Mouse (Mus musculus) intestine, embryonic 14.5 days (tissue): ENCODE data around the gene Ptprt. TPM values are rescaled to one million over a fixed set of nuclear protein-coding genes. Genes with fewer than 3 reads are reported as not detected.
"Not testable (repeated sequence)": the region's sequence is repeated elsewhere in the genome, so short reads cannot be mapped to it uniquely, and the experiment has no call there.

Source experiments
- ATAC-seq: fragments of 200-750 bp; cut with Nextera tagmentation; replicated peaks from 2 replicates; pipeline ENCODE4 v1.8.0; 2017; ENCODE audit warnings: low read depth, moderate number of reproducible peaks, moderate TSS enrichment, moderate library complexity; ENCODE audit not compliant: low FRiP score, low TSS enrichment
- DNase-seq: peaks from one replicate; pipeline ENCODE4 v3.0.0-alpha.2; 2018; ENCODE audit warnings: low spot score
- H3K27ac ChIP-seq: fragments of 300-500 bp; sonication (generic); 2 replicates; pipeline ENCODE4 v1.5.1; 2014; ENCODE audit warnings: low read depth, mild to moderate bottlenecking, control low read depth
- H3K27me3 ChIP-seq: fragments of 300-500 bp; sonication (generic); replicated peaks from 2 replicates; pipeline ENCODE4 v1.6.1; 2014; ENCODE audit warnings: low read length, control low read depth; ENCODE audit not compliant: control insufficient read depth, insufficient read depth
- H3K36me3 ChIP-seq: fragments of 300-500 bp; sonication (generic); 2 replicates; pipeline ENCODE4 v1.6.1; 2014; ENCODE audit warnings: low read length, control low read depth; ENCODE audit not compliant: control insufficient read depth, insufficient read depth
- H3K4me1 ChIP-seq: fragments of 300-500 bp; sonication (generic); replicated peaks from 2 replicates; pipeline ENCODE4 v1.6.1; 2014; ENCODE audit warnings: low read length, control low read depth, mixed read lengths; ENCODE audit not compliant: control insufficient read depth, insufficient read depth
- H3K4me2 ChIP-seq: fragments of 300-500 bp; sonication (generic); 2 replicates; pipeline ENCODE4 v1.6.1; 2014; ENCODE audit warnings: low read length
- H3K4me3 ChIP-seq: fragments of 300-500 bp; sonication (generic); 2 replicates; pipeline ENCODE4 v1.5.1; 2014; ENCODE audit warnings: low read depth, low read length, control low read depth, mixed read lengths
- H3K9ac ChIP-seq: fragments of 300-500 bp; sonication (generic); 2 replicates; pipeline ENCODE4 v1.6.1; 2014; ENCODE audit warnings: mild to moderate bottlenecking, low read length
- H3K9me3 ChIP-seq: fragments of 300-500 bp; sonication (generic); 2 replicates; pipeline ENCODE4 v1.6.1; 2016; ENCODE audit warnings: low read length, control low read depth; ENCODE audit not compliant: control insufficient read depth
- whole genome bisulfite sequencing: fragments of 180-500 bp; shearing (Covaris S2); extraction: QIAGEN DNeasy Blood & Tissue Kit; methylation state at CpG from one replicate; pipeline ENCODE4 v1.1.7; 2014; 5-methylcytosine and 5-hydroxymethylcytosine counted together
- polyA plus RNA-seq: library from polyadenylated mRNA; unstranded; fragments of >200 nt; fragmentation: Nextera tagmentation; extraction: Ambion mirVana; gene quantifications from 2 replicates; pipeline ENCODE4 v1.2.1, GENCODE M21; 2014

Ptprt gene
- polyA plus RNA-seq, 1 experiment from 2014 or later: 1.4 TPM

GRCm38 (mm10) chr2:161519671-161520070 is 1141.3 kb downstream of the Ptprt start:
- ATAC-seq (no peak), DNase-seq (no peak)
- H3K4me2 ChIP-seq: no peak overlapping the region
- no peak overlapping the region for H3K27ac ChIP-seq
- no peaks in the 10 kb centered on the region for H3K27me3 ChIP-seq
- WGBS: 60% methylated on average over 2 of the region's 2 CpGs
- H3K4me1 ChIP-seq: no peaks in the 10 kb centered on the region
- no peaks in the 10 kb centered on the region for H3K36me3 ChIP-seq
- H3K9me3 ChIP-seq: no peaks in the 10 kb centered on the region
- H3K4me3 ChIP-seq: no peak overlapping the region
- H3K9ac ChIP-seq: no peak overlapping the region

GRCm38 (mm10) chr2:161516921-161517320 is 1144.0 kb downstream of the Ptprt start:
- Histone ChIP-seq H3K27ac (no peak overlapping the region), H3K9me3 (no peaks in the 10 kb centered on the region), H3K27me3 (no peaks in the 10 kb centered on the region), H3K4me1 (no peaks in the 10 kb centered on the region), H3K9ac (no peak overlapping the region), H3K4me2 (no peak overlapping the region), H3K36me3 (no peaks in the 10 kb centered on the region), H3K4me3 (no peak overlapping the region)
- ATAC-seq: no peak
- no peak for DNase-seq
- WGBS: 65% methylated on average over 5 of the region's 5 CpGs

- Histone ChIP-seq H3K27me3 (no peaks in the 10 kb centered on the region), H3K4me3 (no peak overlapping the region), H3K4me2 (no peak overlapping the region), H3K9me3 (no peaks in the 10 kb centered on the region), H3K27ac (no peak overlapping the region), H3K4me1 (0 out of 2 replicates have a peak, but pooled peaks cover 4% of the 10 kb centered on the region), H3K9ac (no peak overlapping the region), H3K36me3 (no peaks in the 10 kb centered on the region)
- 86% methylated on average over 1 of the region's 1 CpGs for WGBS
- DNase-seq (no peak), ATAC-seq (no peak)
Observed at GRCm38 (mm10) chr2:161513256-161513655, 1147.7 kb downstream of the Ptprt start.

- not testable (repeated sequence) for H3K36me3 ChIP-seq, H3K4me1 ChIP-seq, H3K9me3 ChIP-seq, H3K27me3 ChIP-seq, H3K4me3 ChIP-seq, H3K27ac ChIP-seq, H3K4me2 ChIP-seq, H3K9ac ChIP-seq
- 25% methylated on average over 6 of the region's 15 CpGs for WGBS
- peak; percentile 86 for ATAC-seq
- DNase-seq: peak; percentile 52
Observed at GRCm38 (mm10) chr2:161511880-161512570, 1148.9 kb downstream of the Ptprt start.

GRCm38 (mm10) chr2:161511101-161511759 is 1149.7 kb downstream of the Ptprt start:
- H3K4me1 ChIP-seq: 0 out of 2 replicates have a peak, but pooled peaks cover 4% of the 10 kb centered on the region
- DNase-seq (no peak), ATAC-seq (no peak)
- 22% methylated on average over 8 of the region's 8 CpGs for WGBS
- no peaks in the 10 kb centered on the region for H3K27me3 ChIP-seq
- H3K27ac ChIP-seq: no peak overlapping the region
- H3K36me3 ChIP-seq: no peaks in the 10 kb centered on the region
- peak overlapping the region; percentile 63 for H3K4me2 ChIP-seq
- peak overlapping the region; percentile 40 for H3K4me3 ChIP-seq
- peak overlapping the region; percentile 39 for H3K9ac ChIP-seq
- H3K9me3 ChIP-seq: no peaks in the 10 kb centered on the region

GRCm38 (mm10) chr2:161499097-161499899 is 1161.6 kb downstream of the Ptprt start:
- Histone ChIP-seq H3K36me3 (no peaks in the 10 kb centered on the region), H3K4me1 (0 out of 2 replicates have a peak, but pooled peaks cover 3% of the 10 kb centered on the region), H3K9ac (no peak overlapping the region), H3K4me2 (peak overlapping the region; percentile 43), H3K4me3 (no peak overlapping the region), H3K27me3 (no peaks in the 10 kb centered on the region), H3K9me3 (no peaks in the 10 kb centered on the region), H3K27ac (no peak overlapping the region)
- ATAC-seq (no peak), DNase-seq (no peak)
- WGBS: 8% methylated on average over 13 of the region's 13 CpGs

- Histone ChIP-seq H3K4me1 (0 out of 2 replicates have a peak, but pooled peaks cover 3% of the 10 kb centered on the region), H3K9ac (no peak overlapping the region), H3K36me3 (no peaks in the 10 kb centered on the region), H3K4me3 (peak overlapping the region; percentile 21), H3K27me3 (no peaks in the 10 kb centered on the region), H3K9me3 (no peaks in the 10 kb centered on the region), H3K27ac (no peak overlapping the region), H3K4me2 (peak overlapping the region; percentile 43)
- ATAC-seq: no peak
- WGBS: 18% methylated on average over 13 of the region's 13 CpGs
- no peak for DNase-seq
Observed at GRCm38 (mm10) chr2:161498449-161499096, 1162.4 kb downstream of the Ptprt start.

GRCm38 (mm10) chr2:161481741-161482140 is 1179.2 kb downstream of the Ptprt start:
- DNase-seq: no peak
- no peaks in the 10 kb centered on the region for H3K27me3 ChIP-seq
- no peak overlapping the region for H3K9ac ChIP-seq
- no peak overlapping the region for H3K4me2 ChIP-seq
- no peak overlapping the region for H3K27ac ChIP-seq
- H3K4me1 ChIP-seq: no peaks in the 10 kb centered on the region
- no peaks in the 10 kb centered on the region for H3K36me3 ChIP-seq
- H3K9me3 ChIP-seq: no peaks in the 10 kb centered on the region
- 84% methylated on average over 1 of the region's 1 CpGs for WGBS
- ATAC-seq: no peak
- H3K4me3 ChIP-seq: no peak overlapping the region
